In genomic region chr11:103774228-103774530, GRCm38 (mm10) we compare ENCODE assay signal across 10 mouse cellular contexts. TPM values are rescaled to one million over a fixed set of nuclear protein-coding genes. Genes with fewer than 3 reads are reported as not detected.
DNase-seq lines count a peak whose midpoint lies in the region; ATAC-seq and TF ChIP-seq lines count a peak whose summit lies in the region.
"Had no signal": no experiment of that assay in that cellular context is flagged by ENCODE, and none has a peak within 500 bp of the region (broad histone marks: within the 10 kb centered on the region; RNA-seq: fewer than 3 reads in every experiment).

No protein-coding gene starts in this region.

- no peak for TF ChIP-seq POLR2A in olfactory bulb, adult 2 months (IDR thresholded peaks at IDR 0.05; ENCODE audit: insufficient read depth, low read depth, low read length)

- TF ChIP-seq CTCF in olfactory bulb, adult 2 months (IDR thresholded peaks at IDR 0.05; ENCODE audit: insufficient read depth, low read depth, low read length) = no peak

- H3K9me3 ChIP-seq in liver, embryonic 11.5 days (ENCODE audit: control insufficient read depth, low read length) = no peaks in the 10 kb centered on the region
- no peaks in the 10 kb centered on the region for H3K9me3 ChIP-seq in forebrain, embryonic 12.5 days
- no peaks in the 10 kb centered on the region for H3K9me3 ChIP-seq in limb, embryonic 10.5 days (replicated peaks)

- H3K36me3 ChIP-seq in liver, embryonic 11.5 days (ENCODE audit: control insufficient read depth, insufficient read depth, low read length) = no peaks in the 10 kb centered on the region
- H3K36me3 ChIP-seq in forebrain, embryonic 12.5 days (replicated peaks) = no peaks in the 10 kb centered on the region
- H3K36me3 ChIP-seq in limb, embryonic 10.5 days = no peaks in the 10 kb centered on the region

- no peak for DNase-seq in liver, embryonic 11.5 days (ENCODE audit: low spot score)
- DNase-seq in liver = no peak
- peak; percentile 60 for DNase-seq in limb, embryonic 10.5 days (ENCODE audit: low spot score)
- no peak for DNase-seq in layer of hippocampus, adult 18-20 months (ENCODE audit: low spot score in 2 of 2)
- DNase-seq in layer of hippocampus, postnatal 36 days = no peak
- no peak for DNase-seq in layer of hippocampus, adult 9-11 months
- DNase-seq: kidney, adult 18-20 months had no signal

- H3K4me3 ChIP-seq in liver, embryonic 11.5 days (ENCODE audit: low read depth, low read length) = peak overlapping the region; percentile 34
- H3K4me3 ChIP-seq in forebrain, embryonic 12.5 days (replicated peaks) = peak overlapping the region; percentile 41
- peak overlapping the region; percentile 41 for H3K4me3 ChIP-seq in limb, embryonic 10.5 days
- peak overlapping the region; percentile 21; the same call in 1 of the 2 replicates for H3K4me3 ChIP-seq in olfactory bulb, adult 2 months (ENCODE audit: insufficient read depth, low read depth, low read length)
- H3K4me3 ChIP-seq: myocyte had no signal

- H3K9ac ChIP-seq in liver, embryonic 11.5 days (ENCODE audit: low read depth, low read length) = no peak overlapping the region
- H3K9ac ChIP-seq in forebrain, embryonic 12.5 days = peak overlapping the region; percentile 29; the same call in 1 of the 2 replicates

- peak overlapping the region; percentile 56 for H3K4me2 ChIP-seq in liver, embryonic 11.5 days
- H3K4me2 ChIP-seq in forebrain, embryonic 12.5 days = peak overlapping the region; percentile 67

- H3K27me3 ChIP-seq in liver, embryonic 11.5 days (replicated peaks; ENCODE audit: control insufficient read depth, insufficient read depth, low read length) = peaks cover 81% of the 10 kb centered on the region
- H3K27me3 ChIP-seq in forebrain, embryonic 12.5 days = peaks cover 99% of the 10 kb centered on the region
- peaks cover 98% of the 10 kb centered on the region for H3K27me3 ChIP-seq in limb, embryonic 10.5 days (ENCODE audit: low read depth, poor library complexity, severe bottlenecking)

- no peak overlapping the region for H3K27ac ChIP-seq in liver, embryonic 11.5 days (ENCODE audit: low read depth, low read length)
- H3K27ac ChIP-seq in forebrain, embryonic 12.5 days = no peak overlapping the region
- no peak overlapping the region for H3K27ac ChIP-seq in limb, embryonic 10.5 days
- H3K27ac ChIP-seq in olfactory bulb, adult 2 months (ENCODE audit: insufficient read depth, low read depth, low read length) = no peak overlapping the region

- ATAC-seq in liver, embryonic 11.5 days (replicated peaks; ENCODE audit: low FRiP score) = no peak
- ATAC-seq in forebrain, embryonic 12.5 days (ENCODE audit: low FRiP score) = no peak

- no peaks in the 10 kb centered on the region for H3K4me1 ChIP-seq in liver, embryonic 11.5 days (replicated peaks; ENCODE audit: control insufficient read depth, insufficient read depth, low read length)
- H3K4me1 ChIP-seq in forebrain, embryonic 12.5 days = peaks cover 55% of the 10 kb centered on the region
- H3K4me1 ChIP-seq in limb, embryonic 10.5 days = peaks cover 39% of the 10 kb centered on the region
- H3K4me1 ChIP-seq in olfactory bulb, adult 2 months (ENCODE audit: control insufficient read depth, insufficient read depth, low read length) = peaks cover 26% of the 10 kb centered on the region

- WGBS in liver, embryonic 11.5 days = 1% methylated on average over 19 of the region's 19 CpGs
- under 1% methylated on average over 19 of the region's 19 CpGs for WGBS in forebrain, embryonic 12.5 days
- under 1% methylated on average over 19 of the region's 19 CpGs for WGBS in limb, embryonic 10.5 days
- 8% methylated on average over 19 of the region's 19 CpGs for WGBS in olfactory bulb, adult 2 months

RNA-seq across cellular contexts. Expression of gene Wnt3, which starts 0.2 kb away (rescaled TPM):
- polyA plus RNA-seq in liver, embryonic 11.5 days (2014; fragmentation: Nextera tagmentation; extraction: Ambion mirVana) = 0.43 and 0.47 TPM in 2 replicates
- 6.6 TPM in 2 replicates for polyA plus RNA-seq in forebrain, embryonic 12.5 days (2016; fragmentation: Nextera tagmentation; extraction: Ambion mirVana)
- polyA plus RNA-seq in limb, embryonic 10.5 days (2016; fragmentation: Nextera tagmentation; extraction: Ambion mirVana) = 5.3 and 5.8 TPM in 2 replicates
- not detected in 2 replicates for polyA plus RNA-seq in olfactory bulb, adult 2 months (2012; ENCODE audit: insufficient read depth, insufficient read length, low replicate concordance, missing spikeins)
- total RNA-seq in layer of hippocampus, adult 18-20 months (2021) = 1 to 10 TPM; 1.2 to 2.0 TPM
- total RNA-seq in layer of hippocampus, postnatal 36 days (2021) = 1 to 10 TPM; 1.5 to 1.8 TPM

RNA-seq across cellular contexts. Expression of gene Wnt9b, which starts 24.6 kb away (rescaled TPM):
- 0.19 and 0.34 TPM in 2 replicates for polyA plus RNA-seq in liver, embryonic 11.5 days (2014; fragmentation: Nextera tagmentation; extraction: Ambion mirVana)
- 0.40 and 0.69 TPM in 2 replicates for polyA plus RNA-seq in forebrain, embryonic 12.5 days (2016; fragmentation: Nextera tagmentation; extraction: Ambion mirVana)
- polyA plus RNA-seq in limb, embryonic 10.5 days (2016; fragmentation: Nextera tagmentation; extraction: Ambion mirVana) = 1.1 and 1.2 TPM in 2 replicates
- not detected in 2 replicates for polyA plus RNA-seq in olfactory bulb, adult 2 months (2012; ENCODE audit: insufficient read depth, insufficient read length, low replicate concordance, missing spikeins)
- total RNA-seq in layer of hippocampus, adult 18-20 months (2021) = under 1 TPM; 0.27 to 0.58 TPM
- under 1 TPM; 0.38 to 0.57 TPM for total RNA-seq in layer of hippocampus, postnatal 36 days (2021)
- polyA plus RNA-seq: myocyte had no signal
